Mouse (Mus musculus) ES-E14 (cell line): ENCODE results near the gene Pced1b. TPM values are rescaled to one million over a fixed set of nuclear protein-coding genes. Genes with fewer than 3 reads are reported as not detected.

Source experiments
- DNase-seq: peaks from one replicate; pipeline ENCODE4 v3.0.0-alpha.2; 2013; ENCODE audit warnings: low read depth, low spot score
- H3K27ac ChIP-seq: 2 replicates; pipeline ENCODE4 v1.5.1; 2012; ENCODE audit warnings: low read depth, mild to moderate bottlenecking, low read length, moderate library complexity, mixed read lengths; ENCODE audit not compliant: poor library complexity, insufficient read depth, severe bottlenecking
- H3K36me3 ChIP-seq: 2 replicates; pipeline ENCODE4 v1.6.1; 2012; ENCODE audit warnings: mild to moderate bottlenecking, low read length, moderate library complexity, mixed read lengths; ENCODE audit not compliant: control insufficient read depth, poor library complexity, insufficient read depth, severe bottlenecking
- H3K4me1 ChIP-seq, 2 experiments: fragments of 150-350 bp in 1 of 2; sonication (generic) in 1 of 2; 2 replicates each; pipeline ENCODE4 v1.6.1; 2012; ENCODE audit warnings: low read length in 2 of 2, mild to moderate bottlenecking in 1 of 2, mixed read lengths in 1 of 2; ENCODE audit not compliant: control insufficient read depth in 2 of 2, insufficient read depth in 2 of 2, poor library complexity in 1 of 2
- H3K4me3 ChIP-seq, 2 experiments: fragments of 150-350 bp in 1 of 2; sonication (generic) in 1 of 2; 2 replicates each; pipeline ENCODE4 v1.5.1; 2012; ENCODE audit warnings: low read length in 2 of 2, low read depth in 1 of 2, mild to moderate bottlenecking in 1 of 2, mixed read lengths in 1 of 2; ENCODE audit not compliant: insufficient read depth in 1 of 2, poor library complexity in 1 of 2, severe bottlenecking in 1 of 2
- H3K9ac ChIP-seq: 2 replicates; pipeline ENCODE4 v1.6.1; 2012; ENCODE audit warnings: low read depth, mild to moderate bottlenecking, low read length, mixed read lengths; ENCODE audit not compliant: poor library complexity, insufficient read depth, severe bottlenecking
- H3K9me3 ChIP-seq: fragments of 150-350 bp; sonication (generic); 2 replicates; pipeline ENCODE4 v1.6.1; 2012; ENCODE audit warnings: low read depth, mild to moderate bottlenecking, low read length; ENCODE audit not compliant: control insufficient read depth, insufficient read depth
- CHD2 ChIP-seq: IDR thresholded peaks from 2 replicates; pipeline ENCODE4 v1.6.1; 2014; ENCODE audit warnings: mild to moderate bottlenecking, low read depth, low read length, inconsistent platforms
- HCFC1 ChIP-seq: IDR thresholded peaks from 2 replicates; pipeline ENCODE4 v1.6.1; 2012; ENCODE audit warnings: low read length, inconsistent platforms, borderline replicate concordance; ENCODE audit not compliant: insufficient read depth
- MAFK ChIP-seq: IDR thresholded peaks from 2 replicates; pipeline ENCODE4 v1.6.1; 2014; ENCODE audit warnings: mild to moderate bottlenecking, low read depth, low read length, inconsistent platforms; ENCODE audit not compliant: insufficient read depth
- ZC3H11A ChIP-seq: IDR thresholded peaks from 2 replicates; pipeline ENCODE4 v1.6.1; 2012; ENCODE audit warnings: low read depth, mild to moderate bottlenecking, inconsistent platforms, low read length, borderline replicate concordance
- ZNF384 ChIP-seq: IDR thresholded peaks from 2 replicates; pipeline ENCODE4 v1.6.1; 2012; ENCODE audit warnings: low read depth, low read length, inconsistent platforms
- in situ Hi-C, 2 experiments: fragments of 600-800 bp; cut with MboI; formaldehyde crosslinking; loops; one replicate each; pipeline ENCODE4 v1.15.1; 2025; ENCODE audit warnings: low sequenced_read_pairs in 2 of 2, inconsistent platforms in 1 of 2; ENCODE audit not compliant: unreplicated experiment in 2 of 2
- total RNA-seq: library from RNA; depleted of rRNA; stranded (reverse); fragments of 300-350 nt; gene quantifications from 2 replicates; pipeline ENCODE4 v1.2.3, GENCODE M21; 2012

Gene Pced1b
- total RNA-seq, 1 experiment, result 29.0 TPM

GRCm38 (mm10) chr15:97372611-97373131, 125.8 kb downstream of the Pced1b start:
- Histone ChIP-seq H3K4me3 (peak overlapping the region in 1 of 2 experiments; percentile 41; a peak in 2 of 4 replicates), H3K27ac (peak overlapping the region; percentile 99), H3K9ac (no peak overlapping the region; the same call in 1 of the 2 replicates), H3K36me3 (no peaks in the 10 kb centered on the region), H3K4me1 (peaks cover 13 to 22% of the 10 kb centered on the region in 2 experiments), H3K9me3 (no peaks in the 10 kb centered on the region)
- no peak for TF ChIP-seq ZNF384
- no peak for TF ChIP-seq HCFC1
- TF ChIP-seq ZC3H11A, result no peak
- TF ChIP-seq MAFK, result no peak
- TF ChIP-seq CHD2, result no peak
- in situ Hi-C loops, result no loop called here
- no peak for DNase-seq

- H3K36me3 ChIP-seq, result no peaks in the 10 kb centered on the region
- H3K4me1 ChIP-seq, result peaks cover 15 to 20% of the 10 kb centered on the region in 2 experiments
- H3K27ac ChIP-seq, result peak overlapping the region; percentile 99
- DNase-seq, result no peak
- in situ Hi-C loops, result no loop called here
- TF ChIP-seq ZNF384 (no peak), CHD2 (no peak), ZC3H11A (no peak), MAFK (no peak), HCFC1 (no peak)
- H3K9ac ChIP-seq, result peak overlapping the region; percentile 65; the same call in 1 of the 2 replicates
- peak overlapping the region; percentile 3 to 56 for H3K4me3 ChIP-seq
- H3K9me3 ChIP-seq, result no peaks in the 10 kb centered on the region
Measured at GRCm38 (mm10) chr15:97373203-97374084, 126.5 kb downstream of the Pced1b start.

GRCm38 (mm10) chr15:97374085-97374844, 127.4 kb downstream of the Pced1b start:
- peak overlapping the region; percentile 99; the same call in 1 of the 2 replicates for H3K27ac ChIP-seq
- no peaks in the 10 kb centered on the region for H3K36me3 ChIP-seq
- no peaks in the 10 kb centered on the region for H3K9me3 ChIP-seq
- TF ChIP-seq HCFC1 (no peak), CHD2 (no peak), MAFK (no peak), ZC3H11A (no peak)
- no peak for DNase-seq
- no peak overlapping the region for H3K4me3 ChIP-seq
- peaks cover 15 to 22% of the 10 kb centered on the region in 2 experiments for H3K4me1 ChIP-seq
- no peak overlapping the region; the same call in 1 of the 2 replicates for H3K9ac ChIP-seq
- in situ Hi-C loops, result no loop called here

GRCm38 (mm10) chr15:97374845-97375720, 128.2 kb downstream of the Pced1b start:
- TF ChIP-seq ZNF384, result no peak
- no peak for TF ChIP-seq CHD2
- TF ChIP-seq HCFC1, result no peak
- TF ChIP-seq ZC3H11A, result no peak
- TF ChIP-seq MAFK, result no peak
- Histone ChIP-seq H3K4me3 (peak overlapping the region in 1 of 2 experiments; percentile 78; a peak in 2 of 4 replicates), H3K27ac (peak overlapping the region; percentile 1; the same call in 1 of the 2 replicates), H3K9ac (no peak overlapping the region), H3K4me1 (peaks cover 18 to 21% of the 10 kb centered on the region in 2 experiments), H3K9me3 (no peaks in the 10 kb centered on the region), H3K36me3 (0 out of 2 replicates have a peak, but pooled peaks cover 4% of the 10 kb centered on the region)
- in situ Hi-C loops, result no loop called here
- DNase-seq, result no peak
